Mouse (Mus musculus) hindbrain, embryonic 13.5 days (tissue): Measurements from ENCODE around the gene Fry. TPM values are rescaled to one million over a fixed set of nuclear protein-coding genes. Genes with fewer than 3 reads are reported as not detected.

Experiments
- ATAC-seq: fragments of 200-750 bp; cut with Nextera tagmentation; 2 replicates; pipeline ENCODE4 v1.8.0; 2017; ENCODE audit warnings: moderate TSS enrichment; ENCODE audit not compliant: low FRiP score
- H3K27ac ChIP-seq: fragments of 300-500 bp; sonication (generic); 2 replicates; pipeline ENCODE4 v1.5.1; 2015; ENCODE audit warnings: inconsistent platforms, mild to moderate bottlenecking, moderate library complexity
- H3K27me3 ChIP-seq: fragments of 300-500 bp; sonication (generic); 2 replicates; pipeline ENCODE4 v1.6.1; 2015; ENCODE audit warnings: mild to moderate bottlenecking, inconsistent platforms
- H3K36me3 ChIP-seq: fragments of 300-500 bp; sonication (generic); 2 replicates; pipeline ENCODE4 v1.6.1; 2015; ENCODE audit warnings: mild to moderate bottlenecking, inconsistent platforms
- H3K4me1 ChIP-seq: fragments of 300-500 bp; sonication (generic); replicated peaks from 2 replicates; pipeline ENCODE4 v1.6.1; 2015; ENCODE audit warnings: inconsistent platforms
- H3K4me2 ChIP-seq: fragments of 300-500 bp; sonication (generic); 2 replicates; pipeline ENCODE4 v1.6.1; 2015; ENCODE audit warnings: inconsistent platforms, mild to moderate bottlenecking, moderate library complexity
- H3K4me3 ChIP-seq: fragments of 300-500 bp; sonication (generic); 2 replicates; pipeline ENCODE4 v1.5.1; 2015; ENCODE audit warnings: mild to moderate bottlenecking, inconsistent platforms
- H3K9ac ChIP-seq: fragments of 300-500 bp; sonication (generic); 2 replicates; pipeline ENCODE4 v1.6.1; 2015; ENCODE audit warnings: mild to moderate bottlenecking, inconsistent platforms
- H3K9me3 ChIP-seq: fragments of 300-500 bp; sonication (generic); 2 replicates; pipeline ENCODE4 v1.6.1; 2016; ENCODE audit warnings: inconsistent platforms
- WGBS: fragments of 180-500 bp; shearing (Covaris S2); methylation state at CpG from one replicate; pipeline ENCODE4 v1.1.7; 2015; 5-methylcytosine and 5-hydroxymethylcytosine counted together
- polyA plus RNA-seq: library from polyadenylated mRNA; unstranded; fragments of >200 nt; fragmentation: Nextera tagmentation; extraction: Ambion mirVana; gene quantifications from 2 replicates; pipeline ENCODE4 v1.2.1, GENCODE M21; 2015

Gene Fry
- polyA plus RNA-seq, 1 experiment from 2014 or later: 40.7 TPM

GRCm38 (mm10) chr5:150134651-150135050, 16.2 kb downstream of the Fry start:
- 94% methylated on average over 3 of the region's 3 CpGs for WGBS
- no peak overlapping the region for H3K4me2 ChIP-seq
- peaks cover 18% of the 10 kb centered on the region; the same call in 1 of the 2 replicates for H3K4me1 ChIP-seq
- H3K27me3 ChIP-seq: no peaks in the 10 kb centered on the region
- H3K4me3 ChIP-seq: no peak overlapping the region
- H3K9me3 ChIP-seq: no peaks in the 10 kb centered on the region
- no peak overlapping the region for H3K9ac ChIP-seq
- no peak overlapping the region for H3K27ac ChIP-seq
- ATAC-seq: no peak
- H3K36me3 ChIP-seq: no peaks in the 10 kb centered on the region

DNA sequence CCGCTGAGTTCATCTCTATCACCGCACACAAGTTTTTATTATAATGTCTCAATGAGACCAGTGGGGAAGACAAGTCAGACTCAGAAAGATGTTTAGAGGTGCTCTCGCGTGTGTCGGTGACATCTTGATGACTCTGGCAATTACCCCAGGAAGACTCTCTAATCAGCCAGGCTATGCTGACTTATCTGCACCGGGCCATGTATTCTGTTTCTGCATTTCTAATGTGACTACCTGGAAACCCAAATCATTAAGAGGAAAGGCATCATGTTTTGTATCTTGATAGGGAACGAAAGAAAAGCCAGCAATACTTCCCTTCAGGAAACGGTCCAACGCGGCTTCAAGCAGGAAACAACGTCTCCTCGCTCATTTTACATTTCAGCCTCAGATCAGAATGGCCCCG, 17.1 kb downstream of the Fry start:
- H3K4me2 ChIP-seq: no peak overlapping the region
- peaks cover 11% of the 10 kb centered on the region; the same call in 1 of the 2 replicates for H3K4me1 ChIP-seq
- no peaks in the 10 kb centered on the region for H3K27me3 ChIP-seq
- H3K9ac ChIP-seq: no peak overlapping the region
- ATAC-seq: no peak
- H3K27ac ChIP-seq: no peak overlapping the region
- 86% methylated on average over 13 of the region's 13 CpGs for WGBS
- H3K9me3 ChIP-seq: no peaks in the 10 kb centered on the region
- no peak overlapping the region for H3K4me3 ChIP-seq
- no peaks in the 10 kb centered on the region for H3K36me3 ChIP-seq

DNA sequence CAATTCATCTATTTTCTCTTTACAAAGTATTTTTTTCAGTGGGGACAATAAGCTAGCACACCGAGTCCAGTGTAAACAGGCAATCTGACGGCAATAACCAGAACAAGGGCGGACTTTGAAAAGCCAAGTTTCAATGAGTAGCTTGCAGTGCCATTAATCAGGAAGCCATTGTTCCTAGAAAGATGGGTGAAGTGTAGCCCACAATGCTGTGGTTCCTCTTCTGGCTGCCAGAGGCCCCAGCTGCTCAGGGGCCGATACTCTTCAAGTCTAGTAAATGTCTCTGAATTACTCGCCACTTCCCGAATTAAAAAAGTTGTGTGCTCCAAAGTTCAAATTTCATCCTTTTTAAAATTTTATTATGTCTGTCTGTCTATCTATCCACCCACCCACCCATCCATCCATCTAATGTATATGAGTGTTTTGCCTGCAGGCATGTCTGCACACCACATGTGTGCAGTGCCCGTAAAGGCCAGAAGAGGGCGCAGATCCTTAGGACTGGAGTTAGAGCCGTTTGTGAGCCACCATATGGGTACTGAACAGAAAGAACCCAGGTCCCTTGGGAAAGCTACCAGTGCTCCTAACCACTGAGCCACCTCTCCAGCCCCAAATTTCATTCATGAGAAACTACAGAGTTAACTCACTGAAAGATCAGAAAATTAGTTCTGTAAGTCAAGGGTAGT, 19.5 kb downstream of the Fry start:
- no peak for ATAC-seq
- Histone ChIP-seq H3K36me3 (no peaks in the 10 kb centered on the region), H3K4me2 (no peak overlapping the region), H3K9me3 (no peaks in the 10 kb centered on the region), H3K27me3 (no peaks in the 10 kb centered on the region), H3K4me1 (no peaks in the 10 kb centered on the region), H3K27ac (no peak overlapping the region), H3K9ac (no peak overlapping the region), H3K4me3 (no peak overlapping the region)
- whole genome bisulfite sequencing: 61% methylated on average over 9 of the region's 9 CpGs

- Histone ChIP-seq H3K36me3 (no peaks in the 10 kb centered on the region), H3K4me1 (no peaks in the 10 kb centered on the region), H3K9ac (no peak overlapping the region), H3K27ac (no peak overlapping the region), H3K4me2 (no peak overlapping the region), H3K27me3 (no peaks in the 10 kb centered on the region), H3K4me3 (no peak overlapping the region), H3K9me3 (no peaks in the 10 kb centered on the region)
- 79% methylated on average over 2 of the region's 2 CpGs for WGBS
- ATAC-seq: no peak
Observed at GRCm38 (mm10) chr5:150140513-150140912, 22.1 kb downstream of the Fry start.

DNA sequence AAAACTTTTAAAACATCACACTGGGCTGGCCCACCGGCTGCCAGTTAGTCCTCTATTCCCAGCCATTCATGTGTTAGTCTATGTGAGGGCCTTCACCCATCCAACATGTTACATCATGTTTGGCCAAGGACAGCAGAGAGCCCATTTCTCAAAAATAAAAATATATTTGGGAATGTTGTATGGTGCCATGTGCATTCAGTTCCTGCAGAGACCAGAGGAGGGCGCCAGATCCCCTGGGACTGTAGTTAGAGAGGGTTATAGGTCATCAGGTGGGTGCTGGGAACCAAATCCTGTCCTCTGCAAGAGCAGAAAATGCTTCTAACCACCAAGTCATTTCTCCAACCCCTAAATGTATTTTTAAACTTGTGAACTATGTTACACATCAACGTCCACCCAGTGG, 27.5 kb downstream of the Fry start:
- H3K9ac ChIP-seq: no peak overlapping the region
- WGBS: 84% methylated on average over 3 of the region's 3 CpGs
- no peaks in the 10 kb centered on the region for H3K36me3 ChIP-seq
- no peak for ATAC-seq
- H3K4me2 ChIP-seq: no peak overlapping the region
- H3K4me3 ChIP-seq: no peak overlapping the region
- H3K9me3 ChIP-seq: no peaks in the 10 kb centered on the region
- no peaks in the 10 kb centered on the region for H3K27me3 ChIP-seq
- H3K4me1 ChIP-seq: 0 out of 2 replicates have a peak, but pooled peaks cover 2% of the 10 kb centered on the region
- H3K27ac ChIP-seq: no peak overlapping the region

DNA sequence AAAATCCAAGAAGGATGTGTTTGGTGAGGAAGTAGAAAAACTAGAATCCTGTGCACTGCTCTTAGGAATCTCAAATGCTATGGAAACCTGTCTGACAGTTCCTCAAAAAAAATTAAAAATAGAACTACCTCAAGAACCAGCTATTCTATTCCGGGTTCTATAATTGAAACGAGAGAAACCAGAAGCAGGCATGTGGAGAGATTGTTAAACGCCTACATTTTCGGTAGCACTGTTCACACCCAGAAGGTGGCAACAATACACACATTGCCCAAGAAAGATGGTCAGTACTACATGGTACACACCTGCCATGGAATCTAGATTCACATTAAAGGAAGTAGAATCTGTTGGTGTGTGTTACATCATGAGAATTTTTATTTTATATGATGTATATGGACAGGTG, 28.2 kb downstream of the Fry start:
- 91% methylated on average over 4 of the region's 4 CpGs for WGBS
- no peak overlapping the region for H3K4me2 ChIP-seq
- H3K4me3 ChIP-seq: no peak overlapping the region
- H3K9ac ChIP-seq: no peak overlapping the region
- H3K36me3 ChIP-seq: no peaks in the 10 kb centered on the region
- 0 out of 2 replicates have a peak, but pooled peaks cover 3% of the 10 kb centered on the region for H3K4me1 ChIP-seq
- H3K27ac ChIP-seq: no peak overlapping the region
- ATAC-seq: no peak
- no peaks in the 10 kb centered on the region for H3K27me3 ChIP-seq
- H3K9me3 ChIP-seq: no peaks in the 10 kb centered on the region

DNA sequence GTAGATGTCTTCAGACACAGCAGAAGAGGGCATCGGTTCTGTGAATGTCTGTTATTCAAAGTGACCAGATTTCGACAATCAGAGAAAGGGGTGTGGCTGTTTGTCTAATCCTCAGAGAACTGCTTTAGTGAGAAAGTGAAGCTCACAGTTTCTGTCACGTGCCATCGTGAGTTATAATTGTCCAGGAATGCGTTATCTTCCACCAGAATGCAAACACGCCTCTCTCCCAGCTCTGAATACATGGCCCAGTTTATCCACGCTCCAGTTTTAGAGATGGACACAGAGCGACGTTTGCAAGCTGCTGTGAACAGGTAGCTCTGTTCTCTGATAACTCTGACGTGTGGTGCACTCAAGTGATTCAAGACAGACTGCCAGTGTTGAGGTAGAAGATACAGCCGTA, 31.3 kb downstream of the Fry start:
- H3K4me3 ChIP-seq: no peak overlapping the region
- no peak overlapping the region for H3K4me2 ChIP-seq
- peaks cover 12% of the 10 kb centered on the region; the same call in 1 of the 2 replicates for H3K4me1 ChIP-seq
- 86% methylated on average over 11 of the region's 11 CpGs for WGBS
- H3K36me3 ChIP-seq: no peaks in the 10 kb centered on the region; the same call in 1 of the 2 replicates
- H3K9ac ChIP-seq: no peak overlapping the region
- no peak for ATAC-seq
- H3K9me3 ChIP-seq: no peaks in the 10 kb centered on the region
- no peaks in the 10 kb centered on the region for H3K27me3 ChIP-seq
- no peak overlapping the region for H3K27ac ChIP-seq

DNA sequence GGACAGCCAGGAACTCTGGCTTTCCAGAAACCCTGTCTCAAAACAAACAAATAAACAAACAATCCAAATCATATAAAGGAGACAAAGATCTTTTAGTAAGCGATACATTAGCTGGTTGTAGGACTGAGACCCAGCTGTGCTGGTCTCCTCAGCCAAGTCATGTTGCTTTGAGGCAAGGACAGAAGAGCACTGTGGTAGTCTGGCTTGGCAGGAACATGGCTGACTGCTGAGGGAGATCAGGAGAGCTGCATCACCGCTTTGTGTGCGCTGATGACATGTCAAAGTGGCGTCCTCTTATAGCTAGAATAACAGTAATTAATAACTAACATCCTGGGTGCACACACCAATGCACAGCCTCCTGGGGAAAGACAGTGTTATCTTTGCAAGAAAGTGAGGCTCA, 32.5 kb downstream of the Fry start:
- no peak for ATAC-seq
- Histone ChIP-seq H3K4me3 (no peak overlapping the region), H3K27ac (no peak overlapping the region), H3K9me3 (no peaks in the 10 kb centered on the region), H3K4me2 (no peak overlapping the region), H3K4me1 (peaks cover 12% of the 10 kb centered on the region; the same call in 1 of the 2 replicates), H3K36me3 (no peaks in the 10 kb centered on the region; the same call in 1 of the 2 replicates), H3K9ac (no peak overlapping the region), H3K27me3 (no peaks in the 10 kb centered on the region)
- WGBS: 84% methylated on average over 4 of the region's 4 CpGs

DNA sequence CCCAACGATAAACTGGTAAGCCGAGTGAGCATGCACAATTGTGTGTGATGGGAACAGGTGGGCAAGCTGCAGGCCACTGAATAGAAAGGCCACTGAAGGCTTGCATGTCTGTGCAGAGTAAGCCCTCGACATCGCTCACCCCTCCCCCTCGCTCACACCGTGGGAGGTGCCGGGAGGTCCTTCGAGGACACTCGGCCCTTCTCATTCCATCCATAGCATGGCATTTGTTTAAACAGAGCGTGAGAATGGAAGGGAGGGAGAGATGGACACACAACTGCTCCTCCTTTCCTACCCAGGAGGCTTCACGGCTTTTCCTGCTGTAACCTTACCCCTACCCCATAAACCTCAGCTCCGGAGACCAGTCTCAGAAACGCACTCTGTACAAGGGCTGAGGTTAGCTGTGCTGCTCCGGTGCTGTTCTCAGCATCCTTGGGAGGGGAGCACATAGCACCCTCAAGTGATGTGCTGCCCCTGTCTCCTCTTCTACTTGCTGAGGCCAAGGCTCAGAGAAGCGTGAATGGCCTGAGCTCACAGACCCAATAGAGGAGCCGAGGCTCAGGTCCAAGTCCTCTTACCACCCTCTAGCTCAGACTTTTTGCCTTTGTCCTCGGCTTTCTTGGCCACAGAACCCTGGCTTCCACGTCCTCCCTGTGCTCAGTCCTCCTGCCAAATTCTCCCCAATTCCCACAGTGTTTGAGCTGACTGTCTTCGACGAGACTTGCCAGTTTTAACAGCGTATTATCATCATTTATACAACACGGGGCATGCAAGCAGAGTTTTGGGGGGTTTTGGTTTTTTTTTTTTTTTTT, 33.8 kb downstream of the Fry start:
- Histone ChIP-seq H3K4me1 (peaks cover 12% of the 10 kb centered on the region; the same call in 1 of the 2 replicates), H3K4me3 (no peak overlapping the region), H3K27ac (no peak overlapping the region), H3K9ac (no peak overlapping the region), H3K36me3 (no peaks in the 10 kb centered on the region; the same call in 1 of the 2 replicates), H3K9me3 (no peaks in the 10 kb centered on the region), H3K27me3 (no peaks in the 10 kb centered on the region), H3K4me2 (no peak overlapping the region)
- ATAC-seq: peak; percentile 76; the same call in 1 of the 2 replicates
- 72% methylated on average over 22 of the region's 22 CpGs for WGBS

DNA sequence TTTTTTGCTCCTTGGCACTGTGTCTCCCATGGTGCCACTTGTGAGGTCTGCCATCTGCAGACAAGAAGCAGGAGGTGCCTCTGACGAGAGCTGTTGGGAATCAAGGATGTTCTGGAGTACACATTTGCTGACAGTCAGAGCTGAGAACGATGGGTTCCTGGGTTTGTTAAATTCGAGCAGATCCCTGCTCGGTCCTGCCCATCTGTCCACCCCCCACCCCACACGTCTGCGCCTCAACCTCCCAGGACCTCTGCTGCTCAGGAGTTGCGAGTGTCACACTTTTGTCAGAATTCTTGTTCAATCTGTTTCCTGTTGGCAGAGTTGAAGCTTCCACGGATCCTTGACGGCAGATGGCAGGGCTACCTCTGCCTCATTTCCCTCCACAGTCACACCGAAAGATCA, 34.4 kb downstream of the Fry start:
- Histone ChIP-seq H3K27ac (no peak overlapping the region; the same call in 1 of the 2 replicates), H3K27me3 (no peaks in the 10 kb centered on the region), H3K4me3 (no peak overlapping the region), H3K9me3 (no peaks in the 10 kb centered on the region), H3K4me1 (peaks cover 12% of the 10 kb centered on the region; the same call in 1 of the 2 replicates), H3K36me3 (no peaks in the 10 kb centered on the region; the same call in 1 of the 2 replicates), H3K4me2 (no peak overlapping the region), H3K9ac (no peak overlapping the region)
- 79% methylated on average over 10 of the region's 10 CpGs for WGBS
- ATAC-seq: no peak

DNA sequence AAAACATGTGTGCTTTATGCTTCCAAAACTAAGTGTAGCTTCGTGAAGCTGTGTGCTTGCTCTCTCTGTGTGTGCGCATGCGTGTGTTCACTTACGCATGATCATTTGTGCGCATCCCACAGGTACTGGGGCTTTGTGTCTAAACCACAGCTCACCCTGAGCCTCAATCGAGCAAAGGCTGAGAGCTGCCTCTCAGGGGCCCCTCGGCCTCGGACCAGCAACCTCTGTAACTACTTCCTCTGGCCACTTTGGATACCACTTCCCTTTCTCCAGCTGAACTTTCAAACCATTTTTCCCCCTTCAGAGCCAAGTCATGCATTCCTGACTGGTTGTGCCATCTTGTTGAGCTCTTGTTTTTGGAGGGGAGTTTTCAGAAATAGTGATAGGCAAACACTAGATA, 36.9 kb downstream of the Fry start:
- Histone ChIP-seq H3K27me3 (no peaks in the 10 kb centered on the region), H3K4me2 (no peak overlapping the region), H3K4me3 (no peak overlapping the region), H3K4me1 (peaks cover 19% of the 10 kb centered on the region; the same call in 1 of the 2 replicates), H3K9ac (no peak overlapping the region), H3K36me3 (no peaks in the 10 kb centered on the region; the same call in 1 of the 2 replicates), H3K9me3 (no peaks in the 10 kb centered on the region), H3K27ac (no peak overlapping the region)
- WGBS: 91% methylated on average over 8 of the region's 8 CpGs
- ATAC-seq: no peak

- WGBS: 89% methylated on average over 16 of the region's 16 CpGs
- Histone ChIP-seq H3K9ac (no peak overlapping the region), H3K27ac (no peak overlapping the region), H3K27me3 (no peaks in the 10 kb centered on the region), H3K9me3 (no peaks in the 10 kb centered on the region), H3K4me2 (no peak overlapping the region), H3K36me3 (no peaks in the 10 kb centered on the region; the same call in 1 of the 2 replicates), H3K4me3 (no peak overlapping the region), H3K4me1 (peaks cover 16% of the 10 kb centered on the region; the same call in 1 of the 2 replicates)
- ATAC-seq: no peak
Observed at GRCm38 (mm10) chr5:150156063-150156786, 37.8 kb downstream of the Fry start.
